Mouse (Mus musculus): ENCODE data around the gene Ccdc96. TPM values are rescaled to one million over a fixed set of nuclear protein-coding genes. Genes with fewer than 3 reads are reported as not detected.

The Ccdc96 gene
- polyA plus RNA-seq, 1 experiment from 2014 or later: 0.41 TPM

DNA sequence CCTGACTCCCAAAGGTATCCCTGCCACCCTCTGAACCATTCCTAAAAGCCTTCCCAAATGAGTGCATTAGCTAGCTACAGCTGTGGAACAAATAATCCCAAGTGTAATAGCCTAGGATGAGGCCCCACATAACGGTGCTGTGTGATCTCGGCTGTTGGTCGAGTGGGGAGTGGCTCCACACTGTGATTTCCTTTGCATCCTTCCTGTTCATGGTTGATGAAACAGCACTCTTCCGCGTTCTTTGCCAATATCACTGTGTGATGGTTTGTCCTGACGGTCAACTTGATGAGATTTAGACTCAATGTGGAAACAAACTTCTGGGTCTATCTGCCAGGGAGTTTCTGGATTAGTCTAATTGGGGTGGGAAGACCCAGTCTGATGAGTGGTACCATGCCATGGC lies 31.6 kb upstream of the Ccdc96 start:
- H3K36me3 ChIP-seq: no peaks in the 10 kb centered on the region
- no peak overlapping the region for H3K9ac ChIP-seq (replicated peaks)
- 86% methylated on average over 6 of the region's 6 CpGs for WGBS
- no peak overlapping the region for H3K4me3 ChIP-seq (replicated peaks)
- H3K4me1 ChIP-seq (replicated peaks): peaks cover 8% of the 10 kb centered on the region; the same call in 1 of the 2 replicates
- H3K9me3 ChIP-seq: no peaks in the 10 kb centered on the region
- ATAC-seq (ENCODE audit: insufficient number of reproducible peaks, insufficient read depth, low FRiP score, low TSS enrichment, low read depth): no peak
- no peak overlapping the region for H3K4me2 ChIP-seq
- H3K27me3 ChIP-seq: no peaks in the 10 kb centered on the region
- no peak overlapping the region for H3K27ac ChIP-seq

DNA sequence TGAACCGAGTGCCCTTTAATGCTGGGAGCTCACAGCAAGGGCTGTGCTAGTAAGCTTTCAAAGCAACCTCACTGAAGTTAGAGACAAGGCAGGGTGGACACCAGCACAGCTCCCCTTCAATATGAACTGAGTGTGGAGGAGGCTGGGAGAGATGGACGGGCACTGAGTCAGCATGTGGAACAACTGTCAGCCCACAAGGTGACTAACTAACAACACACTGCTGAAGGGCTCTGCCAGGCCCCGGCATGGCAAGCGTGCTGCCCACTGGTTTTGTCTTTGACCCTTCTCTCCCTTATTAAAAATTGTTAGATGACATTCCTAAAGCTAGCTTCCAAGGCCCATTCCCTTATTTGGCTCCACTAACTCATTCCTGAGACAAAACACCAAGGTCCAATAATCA lies 26.7 kb upstream of the Ccdc96 start:
- Histone ChIP-seq H3K36me3 (no peaks in the 10 kb centered on the region), H3K9ac (replicated peaks) (no peak overlapping the region), H3K27me3 (no peaks in the 10 kb centered on the region), H3K27ac (no peak overlapping the region), H3K9me3 (no peaks in the 10 kb centered on the region), H3K4me2 (no peak overlapping the region), H3K4me3 (replicated peaks) (no peak overlapping the region), H3K4me1 (replicated peaks) (no peaks in the 10 kb centered on the region)
- 86% methylated on average over 4 of the region's 4 CpGs for WGBS
- no peak for ATAC-seq (ENCODE audit: insufficient number of reproducible peaks, insufficient read depth, low FRiP score, low TSS enrichment, low read depth)

DNA sequence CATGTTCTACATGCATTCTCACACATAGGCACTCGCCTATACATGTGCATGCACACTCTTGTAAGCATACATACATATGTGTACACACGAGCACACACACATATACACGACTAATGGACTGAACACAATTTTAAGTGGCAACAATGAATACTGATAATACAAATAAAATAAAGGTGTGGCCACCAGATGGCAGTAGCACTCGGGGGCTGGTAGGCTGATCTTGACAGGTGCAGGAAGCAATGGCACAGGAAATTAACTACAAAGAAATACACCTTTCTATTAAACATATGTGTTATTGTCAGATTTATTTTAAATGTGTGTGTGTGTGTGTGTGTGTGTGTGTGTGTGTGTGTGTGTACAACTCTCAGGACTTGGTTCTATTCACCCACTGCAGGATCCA lies 25.5 kb upstream of the Ccdc96 start:
- Histone ChIP-seq H3K9ac (replicated peaks) (no peak overlapping the region), H3K27ac (no peak overlapping the region), H3K4me3 (replicated peaks) (no peak overlapping the region), H3K36me3 (no peaks in the 10 kb centered on the region), H3K27me3 (no peaks in the 10 kb centered on the region), H3K9me3 (no peaks in the 10 kb centered on the region), H3K4me1 (replicated peaks) (peaks cover 2% of the 10 kb centered on the region), H3K4me2 (no peak overlapping the region)
- ATAC-seq (ENCODE audit: insufficient number of reproducible peaks, insufficient read depth, low FRiP score, low TSS enrichment, low read depth): no peak
- 19% methylated on average over 4 of the region's 4 CpGs for WGBS

DNA sequence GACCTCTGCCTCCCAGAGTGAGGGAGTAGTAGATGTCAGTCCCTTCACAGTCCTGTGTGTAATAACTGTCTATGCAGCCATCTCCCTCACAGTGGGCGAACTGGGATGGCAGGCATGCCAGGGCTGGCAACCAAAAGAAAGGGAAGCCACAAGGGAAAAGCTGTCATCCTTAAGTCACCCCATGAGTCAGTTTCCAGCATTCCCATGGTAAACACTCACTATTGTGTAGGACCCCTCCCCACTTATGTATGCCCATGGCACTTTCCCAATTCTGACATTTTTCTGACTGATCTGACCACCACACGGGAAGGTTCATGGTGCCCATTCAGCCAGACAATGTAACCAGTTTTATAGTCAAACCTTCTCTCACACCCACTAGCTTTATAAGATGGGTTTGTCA lies 23.7 kb upstream of the Ccdc96 start:
- no peaks in the 10 kb centered on the region for H3K9me3 ChIP-seq
- no peak for ATAC-seq (ENCODE audit: insufficient number of reproducible peaks, insufficient read depth, low FRiP score, low TSS enrichment, low read depth)
- no peaks in the 10 kb centered on the region for H3K27me3 ChIP-seq
- no peak overlapping the region for H3K4me2 ChIP-seq
- H3K9ac ChIP-seq (replicated peaks): no peak overlapping the region
- no peaks in the 10 kb centered on the region for H3K36me3 ChIP-seq
- H3K27ac ChIP-seq: no peak overlapping the region
- peaks cover 9% of the 10 kb centered on the region for H3K4me1 ChIP-seq (replicated peaks)
- H3K4me3 ChIP-seq (replicated peaks): no peak overlapping the region
- 87% methylated on average over 2 of the region's 2 CpGs for whole genome bisulfite sequencing

DNA sequence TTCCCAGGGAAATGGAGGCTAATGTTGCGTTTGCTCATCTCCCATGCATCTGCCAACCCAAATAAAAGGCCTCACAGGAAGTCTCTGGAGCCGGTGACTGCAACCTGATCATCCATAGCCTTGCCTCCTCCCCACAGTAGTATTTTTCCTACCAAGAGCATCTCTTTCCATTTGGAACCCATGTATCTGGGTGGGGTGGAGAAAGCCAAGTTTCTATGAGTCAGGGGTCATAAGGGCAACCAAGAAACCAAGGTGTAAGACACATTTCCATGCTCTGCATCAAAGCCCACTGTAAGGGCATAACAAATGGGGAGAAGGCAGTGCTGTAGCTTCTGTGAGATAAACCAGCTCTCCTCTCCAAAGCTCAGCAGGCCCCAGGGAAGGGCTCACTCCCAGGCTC lies 23.2 kb upstream of the Ccdc96 start:
- Histone ChIP-seq H3K4me3 (replicated peaks) (no peak overlapping the region), H3K27ac (no peak overlapping the region), H3K4me1 (replicated peaks) (peaks cover 14% of the 10 kb centered on the region), H3K9ac (replicated peaks) (no peak overlapping the region), H3K36me3 (no peaks in the 10 kb centered on the region), H3K27me3 (no peaks in the 10 kb centered on the region), H3K4me2 (no peak overlapping the region), H3K9me3 (no peaks in the 10 kb centered on the region)
- ATAC-seq (ENCODE audit: insufficient number of reproducible peaks, insufficient read depth, low FRiP score, low TSS enrichment, low read depth): no peak
- WGBS: 62% methylated on average over 2 of the region's 2 CpGs

DNA sequence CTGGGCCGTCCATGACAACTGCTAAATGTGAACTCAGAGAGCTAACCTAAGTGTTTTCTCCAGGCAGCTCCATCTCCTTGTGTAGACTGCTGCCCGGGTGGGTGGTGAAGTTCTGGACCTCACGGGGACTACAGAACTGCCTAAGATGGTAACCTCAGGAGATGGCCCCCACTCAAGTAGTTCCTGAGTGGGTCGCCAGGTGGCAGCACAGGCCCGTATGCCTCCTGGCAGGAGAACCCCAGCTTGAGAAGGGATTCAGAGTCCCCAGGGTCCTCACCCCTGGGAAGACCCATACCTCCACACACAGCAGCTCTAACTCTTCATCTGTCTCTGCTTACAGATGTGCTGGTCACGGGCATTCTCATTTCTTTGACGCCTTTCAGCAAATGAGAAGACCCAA lies 21.6 kb upstream of the Ccdc96 start:
- Histone ChIP-seq H3K4me3 (replicated peaks) (no peak overlapping the region), H3K4me2 (no peak overlapping the region), H3K9ac (replicated peaks) (no peak overlapping the region), H3K27me3 (no peaks in the 10 kb centered on the region), H3K4me1 (replicated peaks) (peaks cover 15% of the 10 kb centered on the region), H3K9me3 (no peaks in the 10 kb centered on the region), H3K27ac (no peak overlapping the region), H3K36me3 (peaks cover 5% of the 10 kb centered on the region; the same call in 1 of the 2 replicates)
- 16% methylated on average over 7 of the region's 7 CpGs for WGBS
- ATAC-seq (ENCODE audit: insufficient number of reproducible peaks, insufficient read depth, low FRiP score, low TSS enrichment, low read depth): no peak

DNA sequence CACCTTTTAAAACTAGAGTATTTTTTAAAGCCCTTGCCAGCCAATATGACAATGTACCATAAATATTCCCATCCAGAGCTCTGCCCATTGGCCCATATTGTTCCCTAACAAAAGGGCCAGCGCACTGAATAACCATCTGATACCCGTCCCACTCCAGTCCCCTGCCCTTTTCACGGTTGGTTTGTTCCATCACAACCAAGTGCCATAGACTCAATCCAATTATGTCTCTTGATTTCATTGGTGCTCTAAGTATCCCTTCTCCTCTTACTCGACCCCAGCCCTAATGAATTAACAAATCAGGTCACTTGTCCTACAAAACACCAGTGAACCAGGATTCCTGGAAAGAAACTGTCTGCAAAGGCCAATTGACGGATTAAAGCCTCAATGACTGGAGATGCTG lies 21.0 kb upstream of the Ccdc96 start:
- ATAC-seq (ENCODE audit: insufficient number of reproducible peaks, insufficient read depth, low FRiP score, low TSS enrichment, low read depth): no peak
- Histone ChIP-seq H3K4me3 (replicated peaks) (no peak overlapping the region), H3K36me3 (peaks cover 9% of the 10 kb centered on the region; the same call in 1 of the 2 replicates), H3K9ac (replicated peaks) (no peak overlapping the region), H3K27ac (no peak overlapping the region), H3K4me1 (replicated peaks) (peaks cover 15% of the 10 kb centered on the region), H3K4me2 (no peak overlapping the region), H3K27me3 (no peaks in the 10 kb centered on the region), H3K9me3 (no peaks in the 10 kb centered on the region)
- 60% methylated on average over 5 of the region's 5 CpGs for WGBS

DNA sequence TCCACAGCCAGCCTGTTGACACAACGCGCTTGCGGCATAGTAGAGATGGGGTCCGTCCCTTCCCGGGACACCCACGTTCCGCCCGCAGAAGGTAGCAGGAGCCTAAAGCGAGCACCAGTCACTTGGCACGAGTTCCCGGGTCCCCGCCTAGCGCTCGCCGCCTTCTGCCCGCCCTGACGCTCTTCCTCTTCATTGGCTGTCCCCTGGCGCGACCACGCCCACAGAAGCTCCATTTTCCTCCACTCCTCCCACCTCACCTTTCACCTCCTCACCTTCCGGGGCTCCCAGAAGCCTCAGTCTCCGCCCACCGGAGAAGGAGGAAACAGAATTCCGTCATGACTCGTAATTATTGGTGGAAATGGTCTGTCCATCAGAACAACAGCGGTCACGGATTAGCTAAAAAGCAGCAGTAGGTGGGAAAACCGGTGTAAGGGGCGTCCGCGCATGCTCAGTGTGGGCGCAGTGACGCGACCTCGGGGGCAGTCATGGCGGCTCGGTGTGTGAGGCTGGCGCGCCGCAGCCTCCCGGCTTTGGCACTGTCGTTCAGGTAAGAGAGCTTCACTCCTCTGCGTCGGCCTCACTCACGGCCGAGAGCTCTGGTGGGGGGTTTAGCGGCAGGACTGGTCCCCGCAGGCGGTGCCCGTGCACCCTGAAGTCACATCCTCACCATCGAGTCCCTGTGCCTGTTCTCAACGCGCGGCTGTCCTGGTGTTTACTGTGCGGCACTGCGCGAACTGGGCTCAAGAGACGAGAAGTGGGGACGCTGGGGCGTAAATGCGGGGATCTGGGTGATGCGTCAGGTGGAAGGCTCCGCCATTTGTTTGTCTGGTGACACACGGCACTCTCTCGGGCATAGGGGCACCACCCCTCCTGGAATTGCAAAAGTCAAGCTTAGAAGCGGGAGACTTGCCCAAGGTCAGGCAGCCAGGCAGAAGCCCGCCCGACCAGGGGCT lies 19.4 kb upstream of the Ccdc96 start, which contains the start of gene Grpel1:
Gene Grpel1 (plus strand): TSS at position 290 of the 953 bp plus-strand sequence.
- peak within 1 kb of the TSS; percentile 80 for H3K9ac ChIP-seq (replicated peaks)
- peak within 1 kb of the TSS; percentile 45; the same call in 1 of the 2 replicates for H3K27ac ChIP-seq
- peak within 1 kb of the TSS; percentile 96 for H3K4me3 ChIP-seq (replicated peaks)
- H3K9me3 ChIP-seq: no peaks in the 10 kb centered on the region
- H3K4me1 ChIP-seq (replicated peaks): peaks cover 15% of the 10 kb centered on the region
- peaks cover 24% of the 10 kb centered on the region for H3K36me3 ChIP-seq
- no peaks in the 10 kb centered on the region for H3K27me3 ChIP-seq
- peak within 1 kb of the TSS; percentile 95 for H3K4me2 ChIP-seq
- ATAC-seq (ENCODE audit: insufficient number of reproducible peaks, insufficient read depth, low FRiP score, low TSS enrichment, low read depth): peak; percentile 91
- under 1% methylated on average over 68 of the region's 68 CpGs for WGBS

DNA sequence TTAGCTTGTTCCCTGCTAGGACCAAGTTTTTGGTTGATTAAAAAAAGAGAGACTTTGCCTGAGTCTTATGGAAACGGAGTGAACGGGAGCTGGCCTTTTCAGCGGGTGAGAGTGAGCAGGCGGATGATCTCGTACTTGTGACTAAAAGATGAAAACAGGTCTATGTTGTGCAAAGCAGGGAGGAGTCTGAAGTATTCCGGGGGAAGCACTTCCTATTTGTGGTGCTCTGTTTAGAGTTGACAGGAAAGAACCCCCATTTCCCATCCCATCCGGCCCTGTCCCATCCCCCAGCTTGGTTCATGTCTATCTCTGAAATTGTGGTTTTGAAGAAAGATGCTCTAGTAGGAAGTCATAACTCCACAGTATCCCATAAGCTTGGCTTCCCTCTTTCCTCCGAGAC lies 18.5 kb upstream of the Ccdc96 start:
- peak overlapping the region; percentile 95 for H3K4me2 ChIP-seq
- WGBS: 32% methylated on average over 8 of the region's 8 CpGs
- no peak for ATAC-seq (ENCODE audit: insufficient number of reproducible peaks, insufficient read depth, low FRiP score, low TSS enrichment, low read depth)
- peak overlapping the region; percentile 96 for H3K4me3 ChIP-seq (replicated peaks)
- H3K9me3 ChIP-seq: no peaks in the 10 kb centered on the region
- H3K9ac ChIP-seq (replicated peaks): peak overlapping the region; percentile 80
- no peak overlapping the region for H3K27ac ChIP-seq
- peaks cover 15% of the 10 kb centered on the region for H3K4me1 ChIP-seq (replicated peaks)
- peaks cover 33% of the 10 kb centered on the region for H3K36me3 ChIP-seq
- no peaks in the 10 kb centered on the region for H3K27me3 ChIP-seq

DNA sequence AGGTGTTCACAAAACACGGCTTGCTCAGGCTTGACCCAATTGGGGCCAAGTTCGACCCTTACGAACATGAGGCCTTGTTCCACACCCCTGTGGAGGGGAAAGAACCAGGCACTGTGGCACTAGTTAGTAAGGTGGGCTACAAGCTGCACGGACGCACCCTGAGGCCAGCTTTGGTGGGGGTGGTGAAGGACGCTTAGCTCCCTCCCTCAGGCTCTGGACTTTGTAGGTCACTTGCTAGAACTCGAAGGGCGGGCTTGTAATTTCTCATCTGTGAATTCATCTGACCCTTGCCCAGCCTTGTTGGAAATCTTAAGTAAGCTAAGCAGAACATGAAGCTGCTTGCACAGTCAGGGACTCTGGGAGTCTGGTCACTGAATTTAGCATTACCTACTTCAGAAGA lies 13.2 kb upstream of the Ccdc96 start:
- Histone ChIP-seq H3K27me3 (no peaks in the 10 kb centered on the region), H3K4me3 (replicated peaks) (no peak overlapping the region), H3K4me1 (replicated peaks) (peaks cover under 1% of the 10 kb centered on the region), H3K9me3 (no peaks in the 10 kb centered on the region), H3K4me2 (no peak overlapping the region), H3K36me3 (peaks cover 80% of the 10 kb centered on the region), H3K27ac (no peak overlapping the region), H3K9ac (replicated peaks) (no peak overlapping the region)
- no peak for ATAC-seq (ENCODE audit: insufficient number of reproducible peaks, insufficient read depth, low FRiP score, low TSS enrichment, low read depth)
- 92% methylated on average over 8 of the region's 8 CpGs for WGBS

DNA sequence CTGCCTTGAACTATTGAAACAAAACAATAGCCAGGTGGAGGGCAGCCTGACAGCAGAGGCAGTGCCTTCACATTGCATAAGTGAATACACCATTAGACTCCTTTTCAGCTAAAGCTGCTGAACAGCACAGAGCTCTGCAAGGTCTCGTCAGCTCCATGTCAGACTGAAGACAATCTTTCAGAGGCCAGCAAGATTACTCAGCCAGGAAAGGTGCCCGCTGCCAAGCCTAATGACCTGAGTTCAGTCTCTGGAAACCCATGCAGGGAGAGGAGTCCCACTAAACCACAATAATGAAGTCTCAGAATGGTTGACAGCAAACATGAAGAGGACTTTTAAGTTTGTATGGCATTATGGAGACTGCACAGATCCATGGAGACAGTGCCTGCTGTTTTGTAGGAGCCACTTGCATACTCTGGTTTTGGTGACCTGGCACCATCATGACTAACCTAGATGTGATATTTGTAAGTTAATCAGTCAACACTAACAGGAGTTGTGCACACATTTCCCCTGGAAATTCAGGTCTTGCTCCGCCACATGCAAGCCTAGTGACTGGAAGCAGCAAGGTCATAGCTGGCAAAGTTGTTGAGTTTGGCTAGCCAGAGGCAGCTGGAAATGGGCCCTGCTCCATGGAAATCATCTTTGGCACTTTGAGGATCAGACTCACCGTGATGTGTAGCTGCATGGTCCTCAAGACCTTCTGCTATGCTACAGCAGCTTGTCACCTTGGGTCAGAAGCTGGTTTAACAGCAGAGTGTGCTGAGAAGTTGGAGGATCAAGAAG lies 11.3 kb upstream of the Ccdc96 start:
- 91% methylated on average over 4 of the region's 4 CpGs for WGBS
- H3K36me3 ChIP-seq: peaks cover 83% of the 10 kb centered on the region

More for the DNA sequence above, 11.3 kb upstream of the Ccdc96 start:
- Histone ChIP-seq H3K27me3 (no peaks in the 10 kb centered on the region), H3K9ac (replicated peaks) (no peak overlapping the region), H3K27ac (no peak overlapping the region), H3K4me1 (replicated peaks) (no peaks in the 10 kb centered on the region), H3K4me2 (no peak overlapping the region), H3K9me3 (no peaks in the 10 kb centered on the region), H3K4me3 (replicated peaks) (no peak overlapping the region)
- no peak for ATAC-seq (ENCODE audit: insufficient number of reproducible peaks, insufficient read depth, low FRiP score, low TSS enrichment, low read depth)
